42 mouse cellular contexts compared by ENCODE assay signal in the genomic region with DNA sequence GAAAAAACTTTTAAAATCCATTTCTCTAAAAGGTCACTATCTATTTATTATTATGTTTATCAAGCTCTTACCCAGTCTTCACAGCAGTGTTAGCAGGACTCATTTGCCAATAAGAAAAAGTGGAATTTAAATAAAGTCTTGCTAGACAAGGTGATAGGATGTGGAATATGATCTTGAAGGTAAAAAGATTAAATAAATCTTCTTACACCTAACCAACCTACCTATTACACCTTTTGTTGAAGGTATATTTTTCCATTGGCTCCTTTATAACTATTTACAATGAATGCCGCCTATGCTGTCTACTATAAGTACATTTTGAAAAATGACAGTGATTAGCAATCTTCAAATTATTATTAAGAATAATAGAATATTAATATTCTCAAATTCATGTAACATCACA. TPM values are rescaled to one million over a fixed set of nuclear protein-coding genes. Genes with fewer than 3 reads are reported as not detected.
"Had no signal": no experiment of that assay in that cellular context is flagged by ENCODE, and none has a peak within 500 bp of the region (broad histone marks: within the 10 kb centered on the region; RNA-seq: fewer than 3 reads in every experiment).

TSS of gene Ugt2a1 (minus strand) at position 101 of the 400 bp plus-strand sequence.

- H3K4me2 ChIP-seq: heart, embryonic 11.5 days; heart, embryonic 12.5 days; heart, embryonic 13.5 days; heart, embryonic 15.5 days; hindbrain, embryonic 12.5 days; hindbrain, embryonic 13.5 days; hindbrain, embryonic 14.5 days; hindbrain, embryonic 15.5 days; intestine, embryonic 15.5 days; kidney, embryonic 15.5 days had no signal

- H3K4me3 ChIP-seq: heart, embryonic 12.5 days; heart, embryonic 13.5 days; heart, embryonic 15.5 days; hindbrain, embryonic 10.5 days; hindbrain, embryonic 12.5 days; hindbrain, embryonic 13.5 days; hindbrain, embryonic 15.5 days; intestine, embryonic 15.5 days; kidney, embryonic 15.5 days; layer of hippocampus, adult 2 months; left cerebral cortex, adult 2 months had no signal

- H3K9me3 ChIP-seq: heart, embryonic 12.5 days; heart, embryonic 13.5 days; heart, embryonic 15.5 days; hindbrain, embryonic 10.5 days; hindbrain, embryonic 12.5 days; hindbrain, embryonic 13.5 days; hindbrain, embryonic 15.5 days; intestine, embryonic 15.5 days; kidney, embryonic 15.5 days had no signal

- H3K27ac ChIP-seq: heart, embryonic 13.5 days; heart, embryonic 15.5 days; hindbrain, embryonic 10.5 days; hindbrain, embryonic 12.5 days; hindbrain, embryonic 13.5 days; hindbrain, embryonic 14.5 days; hindbrain, embryonic 15.5 days; hindbrain, postnatal 0 days; intestine, embryonic 15.5 days; kidney, embryonic 15.5 days; kidney, postnatal 0 days; layer of hippocampus, adult 2 months; left cerebral cortex, adult 2 months had no signal

- ATAC-seq: hindbrain, embryonic 16.5 days; hindbrain, postnatal 0 days; inflammation-experienced regulatory T-cells, adult 6 months; intestine, embryonic 15.5 days; intestine, embryonic 16.5 days; intestine, postnatal 0 days had no signal

- H3K27me3 ChIP-seq: heart, embryonic 12.5 days; heart, embryonic 13.5 days; heart, embryonic 15.5 days; hindbrain, embryonic 12.5 days; hindbrain, embryonic 13.5 days; hindbrain, embryonic 15.5 days; intestine, embryonic 15.5 days; kidney, embryonic 15.5 days had no signal

- DNase-seq: heart, postnatal 10 days; heart, postnatal 14 days; heart, postnatal 36 days; heart, postnatal 4 days; kidney, adult 11 months; kidney, adult 18-20 months; kidney, adult 2 months; kidney, adult 8-10 months; kidney, adult 9 months; kidney, postnatal 10 days; kidney, postnatal 14 days; kidney, postnatal 25 days; kidney, postnatal 36 days; kidney, postnatal 4 days; layer of hippocampus, adult 9-11 months; layer of hippocampus, postnatal 36 days had no signal

- H3K36me3 ChIP-seq: heart, embryonic 12.5 days; heart, embryonic 13.5 days; heart, embryonic 15.5 days; hindbrain, embryonic 10.5 days; hindbrain, embryonic 12.5 days; hindbrain, embryonic 13.5 days; hindbrain, embryonic 15.5 days; intestine, embryonic 15.5 days; kidney, embryonic 15.5 days had no signal

- H3K9ac ChIP-seq: heart, embryonic 12.5 days; heart, embryonic 13.5 days; heart, embryonic 15.5 days; hindbrain, embryonic 12.5 days; hindbrain, embryonic 13.5 days; hindbrain, embryonic 14.5 days; hindbrain, embryonic 15.5 days; intestine, embryonic 15.5 days; kidney, embryonic 15.5 days had no signal

- H3K4me1 ChIP-seq: heart, embryonic 12.5 days; heart, embryonic 13.5 days; heart, embryonic 15.5 days; hindbrain, embryonic 10.5 days; hindbrain, embryonic 12.5 days; hindbrain, embryonic 13.5 days; hindbrain, embryonic 15.5 days; intestine, embryonic 15.5 days; kidney, embryonic 15.5 days had no signal

RNA-seq across cellular contexts. Expression of gene Ugt2a1, which starts in this region (rescaled TPM):
- polyA plus RNA-seq: heart, embryonic 11.5 days; heart, embryonic 12.5 days; heart, embryonic 13.5 days; heart, embryonic 14.5 days; heart, embryonic 15.5 days; heart, embryonic 16.5 days; heart, postnatal 0 days; hindbrain, embryonic 10.5 days; hindbrain, embryonic 12.5 days; hindbrain, embryonic 13.5 days; hindbrain, embryonic 14.5 days; hindbrain, embryonic 15.5 days; hindbrain, embryonic 16.5 days; hindbrain, postnatal 0 days; inflammation-experienced regulatory T-cells, adult 6 months; intestine, embryonic 14.5 days; intestine, embryonic 15.5 days; intestine, embryonic 16.5 days; intestine, postnatal 0 days; kidney, adult 2 months; kidney, embryonic 14.5 days; kidney, embryonic 15.5 days; kidney, embryonic 16.5 days; kidney, postnatal 0 days; large intestine, adult 2 months had no signal
